Mouse (Mus musculus): ENCODE measurements at regions not wholly inside any gene's neighbourhood (a gene's known extent, or its start where the extent isn't known, plus 50 kb on each side); places are given as distances from the start of the nearest gene placed in this dataset.

DNA sequence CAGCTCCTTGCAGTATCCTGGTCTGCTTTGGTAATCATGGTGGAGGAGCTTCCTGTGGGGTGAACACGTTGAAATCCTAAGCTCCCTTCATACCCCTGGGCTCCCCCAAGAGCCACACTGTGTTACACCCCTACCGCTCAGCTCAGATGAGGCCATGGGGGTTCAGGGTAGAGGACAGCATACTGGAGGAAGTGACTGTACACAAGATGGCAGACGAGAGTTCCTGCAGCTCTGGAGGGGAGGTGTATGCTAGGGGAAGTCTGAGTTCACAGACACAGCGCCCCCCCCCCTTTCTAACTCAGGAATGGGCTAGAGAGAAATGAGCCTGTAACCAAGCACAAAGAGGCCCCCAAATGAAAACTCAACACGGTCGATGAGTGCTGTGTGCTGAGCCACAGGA lies 231.9 kb downstream of the Foxo1 start:
- no peak for TF ChIP-seq CTCF (conservative IDR thresholded peaks at IDR 0.05; ENCODE audit: insufficient read depth, insufficient read length, low read depth, low read length)
- no peak for TF ChIP-seq POLR2A (IDR thresholded peaks at IDR 0.05; ENCODE audit: low read depth, low read length)

Data from kidney, adult 2 months (tissue).